Mouse (Mus musculus) CD4-positive, CD25-positive, alpha-beta regulatory T cell, adult 2 months (primary cell): ENCODE measurements around the gene Tmcc1.
A peak's percentile ranks its signal among the peaks of the same experiment; 100 is the strongest.

Experiments
- DNase-seq: peaks from one replicate; pipeline ENCODE4 v3.0.0-alpha.2; 2012; ENCODE audit warnings: low read depth, low spot score

The Tmcc1 gene

GRCm38 (mm10) chr6:116015902-116016301, 177.4 kb downstream of the Tmcc1 start:
- no peak for DNase-seq

- DNase-seq = no peak
Measured at GRCm38 (mm10) chr6:116014111-116014510, 179.2 kb downstream of the Tmcc1 start.

- DNase-seq = no peak
Measured at GRCm38 (mm10) chr6:116013687-116014086, 179.6 kb downstream of the Tmcc1 start.

GRCm38 (mm10) chr6:116010541-116010940, 182.7 kb downstream of the Tmcc1 start:
- peak; percentile 84 for DNase-seq

GRCm38 (mm10) chr6:116009426-116009825, 183.9 kb downstream of the Tmcc1 start:
- DNase-seq = no peak

GRCm38 (mm10) chr6:116007561-116008173, 185.6 kb downstream of the Tmcc1 start:
- peak; percentile 77 for DNase-seq

GRCm38 (mm10) chr6:116006731-116007130, 186.6 kb downstream of the Tmcc1 start:
- no peak for DNase-seq

GRCm38 (mm10) chr6:116005959-116006288, 187.4 kb downstream of the Tmcc1 start:
- DNase-seq = no peak

- DNase-seq = no peak
Measured at GRCm38 (mm10) chr6:116005275-116005958, 187.9 kb downstream of the Tmcc1 start.

GRCm38 (mm10) chr6:116004716-116005115, 188.6 kb downstream of the Tmcc1 start:
- DNase-seq = no peak

GRCm38 (mm10) chr6:116004069-116004468, 189.2 kb downstream of the Tmcc1 start:
- DNase-seq = no peak

- DNase-seq = peak; percentile 66
Measured at GRCm38 (mm10) chr6:116003516-116003915, 189.8 kb downstream of the Tmcc1 start.

GRCm38 (mm10) chr6:116002311-116003104, 190.8 kb downstream of the Tmcc1 start:
- no peak for DNase-seq

GRCm38 (mm10) chr6:116000851-116001250, 192.4 kb downstream of the Tmcc1 start:
- no peak for DNase-seq

- DNase-seq = no peak
Measured at GRCm38 (mm10) chr6:115999227-115999626, 194.1 kb downstream of the Tmcc1 start.

- no peak for DNase-seq
Measured at GRCm38 (mm10) chr6:115998758-115999157, 194.5 kb downstream of the Tmcc1 start.

- DNase-seq = no peak
Measured at GRCm38 (mm10) chr6:115997726-115998311, 195.5 kb downstream of the Tmcc1 start.

GRCm38 (mm10) chr6:115996171-115996851, 197.0 kb downstream of the Tmcc1 start:
- peak; percentile 76 for DNase-seq

- DNase-seq = no peak
Measured at GRCm38 (mm10) chr6:115995531-115995941, 197.8 kb downstream of the Tmcc1 start.

GRCm38 (mm10) chr6:115994877-115995520, 198.3 kb downstream of the Tmcc1 start, which contains the start of gene Plxnd1:
TSS of gene Plxnd1 (minus strand) at chr6:115995005.
- DNase-seq = peak; percentile 92
